Mouse (Mus musculus) small intestine, adult 2 months (tissue): ENCODE measurements around the gene Zbtb24.

ENCODE experiments used
- CTCF ChIP-seq: fragments of 200-500 bp; IDR thresholded peaks from 2 replicates; pipeline ENCODE4 v1.5.1; 2012; ENCODE audit warnings: low read depth, mild to moderate bottlenecking, control low read depth, inconsistent platforms, low read length, moderate library complexity, mixed read lengths; ENCODE audit not compliant: insufficient replicate concordance, insufficient read length; ENCODE audit errors: extremely low read depth
- POLR2A ChIP-seq: fragments of 200-500 bp; IDR thresholded peaks from 2 replicates; pipeline ENCODE4 v1.6.1; 2012; ENCODE audit warnings: low read depth, mild to moderate bottlenecking, control low read depth, inconsistent platforms, low read length, moderate library complexity

GRCm38 (mm10) chr10:41401097-41401496 is 49.1 kb upstream of the Zbtb24 start:
- no peak for TF ChIP-seq CTCF
- TF ChIP-seq POLR2A: no peak
